Mouse (Mus musculus): ENCODE measurements at regions not wholly inside any gene's neighbourhood (a gene's known extent, or its start where the extent isn't known, plus 50 kb on each side); places are given as distances from the start of the nearest gene placed in this dataset.
A peak's percentile ranks its signal among the peaks of the same experiment; 100 is the strongest.

GRCm38 (mm10) chr8:42144220-42144619 is 727.3 kb upstream of the Frg1 start:
- no peak for DNase-seq (ENCODE audit: low read depth)

- no peak for DNase-seq (ENCODE audit: low read depth)
These were observed 690.7 kb upstream of the Frg1 start for GRCm38 (mm10) chr8:42107582-42107981.

GRCm38 (mm10) chr8:42069314-42069713 is 652.4 kb upstream of the Frg1 start:
- DNase-seq (ENCODE audit: low read depth) = no peak

- no peak for DNase-seq (ENCODE audit: low read depth)
These were observed 626.7 kb upstream of the Frg1 start for GRCm38 (mm10) chr8:42043526-42043925.

- no peak for DNase-seq (ENCODE audit: low read depth)
These were observed 622.4 kb upstream of the Frg1 start for GRCm38 (mm10) chr8:42039245-42039644.

GRCm38 (mm10) chr8:42026934-42027333 is 610.1 kb upstream of the Frg1 start:
- DNase-seq (ENCODE audit: low read depth) = no peak

GRCm38 (mm10) chr8:42017786-42018185 is 600.9 kb upstream of the Frg1 start:
- no peak for DNase-seq (ENCODE audit: low read depth)

GRCm38 (mm10) chr8:42003170-42003569 is 586.3 kb upstream of the Frg1 start:
- no peak for DNase-seq (ENCODE audit: low read depth)

- no peak for DNase-seq (ENCODE audit: low read depth)
These were observed 572.2 kb upstream of the Frg1 start for GRCm38 (mm10) chr8:41989040-41989501.

- DNase-seq (ENCODE audit: low read depth) = no peak
These were observed 571.3 kb upstream of the Frg1 start for GRCm38 (mm10) chr8:41988216-41988615.

- DNase-seq (ENCODE audit: low read depth) = no peak
These were observed 570.5 kb upstream of the Frg1 start for GRCm38 (mm10) chr8:41987417-41987816.

- no peak for DNase-seq (ENCODE audit: low read depth)
These were observed 555.5 kb upstream of the Frg1 start for GRCm38 (mm10) chr8:41972416-41972815.

GRCm38 (mm10) chr8:41970536-41970935 is 553.7 kb upstream of the Frg1 start:
- DNase-seq (ENCODE audit: low read depth) = no peak

GRCm38 (mm10) chr8:41969408-41969807 is 552.5 kb upstream of the Frg1 start:
- DNase-seq (ENCODE audit: low read depth) = no peak

GRCm38 (mm10) chr8:41964088-41964487 is 547.2 kb upstream of the Frg1 start:
- no peak for DNase-seq (ENCODE audit: low read depth)

- no peak for DNase-seq (ENCODE audit: low read depth)
These were observed 540.0 kb upstream of the Frg1 start for GRCm38 (mm10) chr8:41956878-41957277.

GRCm38 (mm10) chr8:41950736-41951135 is 533.9 kb upstream of the Frg1 start:
- no peak for DNase-seq (ENCODE audit: low read depth)

- DNase-seq (ENCODE audit: low read depth) = no peak
These were observed 522.4 kb upstream of the Frg1 start for GRCm38 (mm10) chr8:41939298-41939697.

- no peak for DNase-seq (ENCODE audit: low read depth)
These were observed 504.2 kb upstream of the Frg1 start for GRCm38 (mm10) chr8:41921106-41921505.

GRCm38 (mm10) chr8:41920536-41920935 is 503.7 kb upstream of the Frg1 start:
- DNase-seq (ENCODE audit: low read depth) = peak; percentile 3

- DNase-seq (ENCODE audit: low read depth) = no peak
These were observed 461.3 kb upstream of the Frg1 start for GRCm38 (mm10) chr8:41878029-41878748.

GRCm38 (mm10) chr8:41869681-41870356 is 452.9 kb upstream of the Frg1 start:
- no peak for DNase-seq (ENCODE audit: low read depth)

GRCm38 (mm10) chr8:41860918-41861317 is 444.0 kb upstream of the Frg1 start:
- no peak for DNase-seq (ENCODE audit: low read depth)

GRCm38 (mm10) chr8:41831713-41832112 is 414.8 kb upstream of the Frg1 start:
- no peak for DNase-seq (ENCODE audit: low read depth)
